Mouse (Mus musculus) hindbrain, embryonic 10.5 days (tissue): ENCODE results near the gene Dhx30. TPM values are rescaled to one million over a fixed set of nuclear protein-coding genes. Genes with fewer than 3 reads are reported as not detected.
"Not testable (repeated sequence)": the region's sequence is repeated elsewhere in the genome, so short reads cannot be mapped to it uniquely, and the experiment has no call there.

Experiments used
- DNase-seq: peaks from one replicate; pipeline ENCODE4 v3.0.0-alpha.2; 2017; ENCODE audit warnings: low spot score
- H3K27ac ChIP-seq: fragments of 300-500 bp; sonication (generic); 2 replicates; pipeline ENCODE4 v1.5.1; 2016; ENCODE audit warnings: mild to moderate bottlenecking, moderate library complexity
- H3K27me3 ChIP-seq: fragments of 300-500 bp; sonication (generic); 2 replicates; pipeline ENCODE4 v1.6.1; 2016; ENCODE audit warnings: mild to moderate bottlenecking; ENCODE audit not compliant: poor library complexity, insufficient read depth, severe bottlenecking
- H3K36me3 ChIP-seq: fragments of 300-500 bp; sonication (generic); 2 replicates; pipeline ENCODE4 v1.6.1; 2016; ENCODE audit warnings: mild to moderate bottlenecking, moderate library complexity
- H3K4me1 ChIP-seq: fragments of 300-500 bp; sonication (generic); replicated peaks from 2 replicates; pipeline ENCODE4 v1.6.1; 2016; ENCODE audit warnings: mild to moderate bottlenecking
- H3K4me3 ChIP-seq: fragments of 300-500 bp; sonication (generic); 2 replicates; pipeline ENCODE4 v1.5.1; 2016; ENCODE audit warnings: mild to moderate bottlenecking, moderate library complexity
- H3K9me3 ChIP-seq: fragments of 300-500 bp; sonication (generic); 2 replicates; pipeline ENCODE4 v1.6.1; 2016; ENCODE audit warnings: mild to moderate bottlenecking, moderate library complexity
- WGBS: fragments of 180-500 bp; shearing (Covaris S2); methylation state at CpG from one replicate; pipeline ENCODE4 v1.1.7; 2016; 5-methylcytosine and 5-hydroxymethylcytosine counted together
- polyA plus RNA-seq: library from polyadenylated mRNA; unstranded; fragments of >200 nt; fragmentation: Nextera tagmentation; extraction: Ambion mirVana; gene quantifications from 2 replicates; pipeline ENCODE4 v1.2.1, GENCODE M21; 2016

Gene Dhx30
- polyA plus RNA-seq, 1 experiment from 2014 or later, result 194 TPM

DNA sequence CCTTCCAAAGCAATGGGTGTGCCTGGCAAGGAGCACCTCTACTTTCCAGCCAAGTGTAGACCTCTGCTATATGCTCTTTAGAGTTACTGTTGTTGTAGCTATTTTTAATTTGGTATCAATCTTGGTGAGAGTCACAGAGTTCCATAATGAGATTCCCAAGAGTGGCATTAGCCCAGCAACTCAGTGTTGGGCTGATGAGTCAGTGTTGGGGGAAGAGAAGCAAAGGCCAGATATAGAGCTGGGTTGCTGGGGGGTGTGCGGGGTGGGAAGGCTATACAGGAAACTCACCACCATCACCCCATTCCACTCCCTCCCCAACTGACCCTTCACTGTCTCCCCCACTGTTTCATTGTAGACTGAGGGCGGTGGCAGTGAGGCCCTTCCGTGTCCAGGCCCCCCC lies 36.6 kb downstream of the Dhx30 start:
- Histone ChIP-seq H3K4me1 (no peaks in the 10 kb centered on the region), H3K4me3 (no peak overlapping the region), H3K27me3 (no peaks in the 10 kb centered on the region), H3K9me3 (no peaks in the 10 kb centered on the region), H3K27ac (no peak overlapping the region), H3K36me3 (peaks cover 96% of the 10 kb centered on the region)
- WGBS, result 64% methylated on average over 3 of the region's 3 CpGs
- DNase-seq, result no peak

DNA sequence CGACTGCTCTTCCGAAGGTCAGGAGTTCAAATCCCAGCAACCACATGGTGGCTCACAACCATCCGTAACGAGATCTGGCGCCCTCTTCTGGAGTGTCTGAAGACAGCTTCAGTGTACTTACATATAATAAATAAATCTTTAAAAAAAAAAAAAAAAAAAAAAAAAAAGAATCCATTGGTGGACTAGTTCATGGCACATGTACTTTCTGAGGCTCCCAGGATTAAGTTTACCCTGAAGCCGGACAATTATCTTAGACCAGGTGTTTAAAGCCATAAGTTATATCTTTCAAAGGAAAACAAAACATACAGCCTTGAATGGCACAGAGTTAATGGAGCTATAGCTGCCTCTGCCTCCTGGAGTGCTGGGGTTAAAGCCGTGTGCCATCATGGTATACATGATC lies 41.2 kb downstream of the Dhx30 start:
- H3K27me3 ChIP-seq, H3K4me1 ChIP-seq, DNase-seq, H3K4me3 ChIP-seq, H3K27ac ChIP-seq, H3K9me3 ChIP-seq: not testable (repeated sequence)
- WGBS, result 74% methylated on average over 6 of the region's 7 CpGs
- peaks cover 89% of the 10 kb centered on the region for H3K36me3 ChIP-seq

DNA sequence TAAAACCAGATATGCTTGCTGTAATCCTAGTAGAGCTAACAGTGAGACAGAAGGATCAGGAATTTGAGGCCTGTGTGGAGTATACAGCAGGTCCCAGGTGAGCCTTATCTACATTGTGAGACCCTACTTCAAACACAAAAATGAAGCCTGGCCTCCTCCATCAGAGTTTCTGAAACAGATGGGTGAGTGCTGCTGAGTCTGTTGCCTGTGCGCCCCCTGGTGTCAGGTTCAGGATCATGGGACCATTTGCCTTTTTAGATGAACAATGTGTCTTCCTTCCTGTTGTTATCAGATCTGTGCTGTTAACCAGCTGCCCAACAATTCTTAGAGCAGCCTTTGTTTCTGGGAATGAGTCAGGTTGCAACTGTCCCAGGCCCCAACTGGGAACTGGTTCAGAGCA lies 45.8 kb downstream of the Dhx30 start:
- peaks cover 89% of the 10 kb centered on the region for H3K36me3 ChIP-seq
- 3% methylated on average over 1 of the region's 1 CpGs for WGBS

DNA sequence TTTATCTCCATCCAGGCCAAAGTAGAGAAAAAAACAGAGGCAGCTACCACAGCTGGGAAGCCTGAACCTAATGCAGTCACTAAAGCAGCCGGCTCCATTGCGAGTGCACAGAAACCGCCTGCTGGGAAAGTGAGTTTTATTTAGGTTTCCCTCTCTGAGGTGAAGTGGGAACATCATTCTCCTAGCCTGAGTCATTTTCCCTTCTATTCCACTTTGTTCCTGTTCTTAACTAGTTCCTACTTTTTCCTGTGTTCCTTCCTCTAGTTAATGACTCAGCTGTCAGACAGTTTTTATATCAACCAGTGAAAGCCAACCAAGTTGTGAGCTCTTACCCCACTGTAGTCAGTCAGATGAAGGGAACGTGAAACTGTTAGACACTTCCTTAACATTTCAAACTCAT lies 46.6 kb downstream of the Dhx30 start:
- 87% methylated on average over 4 of the region's 4 CpGs for WGBS
- DNase-seq, result no peak

More for the DNA sequence above, 45.8 kb downstream of the Dhx30 start:
- no peaks in the 10 kb centered on the region for H3K4me1 ChIP-seq
- no peak overlapping the region for H3K4me3 ChIP-seq
- peak; percentile 78 for DNase-seq
- H3K27ac ChIP-seq, result peak overlapping the region; percentile 17; the same call in 1 of the 2 replicates
- no peaks in the 10 kb centered on the region for H3K9me3 ChIP-seq
- no peaks in the 10 kb centered on the region for H3K27me3 ChIP-seq

DNA sequence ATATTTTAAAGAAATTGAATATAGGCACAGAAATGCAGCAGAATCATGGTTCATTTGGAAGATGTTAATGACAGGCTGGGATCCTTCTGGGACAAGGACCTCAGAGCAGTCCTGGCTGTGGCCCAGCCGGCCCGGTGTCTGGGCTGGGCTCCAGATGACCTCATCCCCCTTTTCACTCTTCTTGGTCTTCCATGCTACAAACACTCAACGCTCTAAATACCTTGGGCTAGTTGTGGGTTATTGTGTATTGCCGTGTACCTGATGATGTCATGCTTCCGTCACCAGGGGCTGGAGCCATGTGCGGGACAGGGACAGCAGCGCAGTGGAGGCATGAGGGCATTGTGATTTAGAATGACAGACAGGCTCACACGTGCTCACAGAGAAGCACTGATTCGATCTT lies 47.3 kb downstream of the Dhx30 start:
- no peaks in the 10 kb centered on the region for H3K9me3 ChIP-seq
- H3K4me1 ChIP-seq, result no peaks in the 10 kb centered on the region
- H3K36me3 ChIP-seq, result peaks cover 99% of the 10 kb centered on the region
- 92% methylated on average over 9 of the region's 9 CpGs for WGBS
- H3K27ac ChIP-seq, result no peak overlapping the region
- H3K27me3 ChIP-seq, result no peaks in the 10 kb centered on the region
- no peak for DNase-seq
- H3K4me3 ChIP-seq, result no peak overlapping the region

More for the DNA sequence above, 46.6 kb downstream of the Dhx30 start:
- Histone ChIP-seq H3K27ac (no peak overlapping the region), H3K9me3 (no peaks in the 10 kb centered on the region), H3K36me3 (peaks cover 93% of the 10 kb centered on the region), H3K4me1 (no peaks in the 10 kb centered on the region), H3K27me3 (no peaks in the 10 kb centered on the region), H3K4me3 (no peak overlapping the region)

DNA sequence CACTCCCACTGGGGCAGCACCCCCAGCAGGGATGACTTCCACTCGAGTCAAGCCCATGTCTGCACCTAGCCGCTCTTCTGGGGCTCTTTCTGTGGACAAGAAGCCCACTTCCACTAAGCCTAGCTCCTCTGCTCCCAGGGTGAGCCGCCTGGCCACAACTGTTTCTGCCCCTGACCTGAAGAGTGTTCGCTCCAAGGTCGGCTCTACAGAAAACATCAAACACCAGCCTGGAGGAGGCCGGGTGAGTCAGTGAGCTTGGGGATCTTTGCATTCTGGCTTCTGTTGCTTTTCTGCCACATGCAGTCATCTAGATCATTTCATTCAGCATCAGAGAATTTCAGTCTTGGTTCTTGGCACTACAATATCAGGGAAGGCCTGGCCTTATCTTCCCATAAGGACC lies 48.9 kb downstream of the Dhx30 start:
- no peak overlapping the region for H3K27ac ChIP-seq
- no peak for DNase-seq
- 91% methylated on average over 6 of the region's 6 CpGs for whole genome bisulfite sequencing
- peaks cover 99% of the 10 kb centered on the region for H3K36me3 ChIP-seq
- H3K4me3 ChIP-seq, result no peak overlapping the region
- no peaks in the 10 kb centered on the region for H3K9me3 ChIP-seq
- H3K4me1 ChIP-seq, result no peaks in the 10 kb centered on the region
- no peaks in the 10 kb centered on the region for H3K27me3 ChIP-seq

DNA sequence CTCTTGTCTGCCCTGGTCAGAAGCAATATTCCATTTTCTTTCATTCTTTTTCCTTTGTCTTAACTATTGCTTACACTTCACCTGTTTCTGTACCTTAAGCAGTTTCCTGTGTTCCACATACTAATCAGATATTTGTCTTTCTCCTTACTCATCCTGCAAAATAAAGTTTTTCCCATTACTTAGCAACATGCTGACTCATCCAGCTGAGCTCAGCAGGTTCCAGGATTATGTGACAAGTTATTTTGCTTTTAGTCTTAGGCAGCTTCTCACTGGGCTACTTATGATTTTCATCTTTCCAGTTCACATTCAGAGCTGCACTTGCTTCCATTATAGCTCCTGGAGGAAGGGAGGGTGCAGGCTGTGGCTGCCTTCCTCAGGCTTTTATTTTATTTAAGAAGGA lies 53.0 kb downstream of the Dhx30 start:
- Histone ChIP-seq H3K4me1 (no peaks in the 10 kb centered on the region), H3K4me3 (no peak overlapping the region), H3K27ac (no peak overlapping the region), H3K9me3 (no peaks in the 10 kb centered on the region), H3K27me3 (no peaks in the 10 kb centered on the region), H3K36me3 (peaks cover 70% of the 10 kb centered on the region)
- DNase-seq, result no peak

DNA sequence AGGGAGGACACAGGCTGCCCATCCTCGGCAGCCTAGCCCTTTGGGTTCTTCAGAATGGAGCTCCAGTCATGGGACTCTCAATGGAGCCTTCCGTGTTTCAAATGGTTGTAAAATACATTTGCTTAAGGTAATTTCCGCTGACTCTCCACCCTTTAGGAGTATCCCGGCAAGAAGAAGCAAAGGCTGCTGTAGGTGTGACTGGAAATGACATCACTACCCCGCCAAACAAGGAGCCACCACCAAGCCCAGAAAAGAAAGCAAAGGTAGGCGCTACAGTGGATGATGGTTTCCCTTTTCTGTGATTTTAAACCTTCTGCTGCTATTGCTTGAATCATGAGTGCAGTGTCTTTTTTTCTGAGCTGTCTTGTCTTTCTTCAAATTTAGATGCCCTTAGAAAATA lies 54.8 kb downstream of the Dhx30 start:
- 91% methylated on average over 6 of the region's 6 CpGs for WGBS
- no peaks in the 10 kb centered on the region for H3K9me3 ChIP-seq
- no peak overlapping the region for H3K4me3 ChIP-seq
- peaks cover 58% of the 10 kb centered on the region for H3K36me3 ChIP-seq
- no peak overlapping the region for H3K27ac ChIP-seq
- DNase-seq, result no peak
- H3K4me1 ChIP-seq, result no peaks in the 10 kb centered on the region
- no peaks in the 10 kb centered on the region for H3K27me3 ChIP-seq

DNA sequence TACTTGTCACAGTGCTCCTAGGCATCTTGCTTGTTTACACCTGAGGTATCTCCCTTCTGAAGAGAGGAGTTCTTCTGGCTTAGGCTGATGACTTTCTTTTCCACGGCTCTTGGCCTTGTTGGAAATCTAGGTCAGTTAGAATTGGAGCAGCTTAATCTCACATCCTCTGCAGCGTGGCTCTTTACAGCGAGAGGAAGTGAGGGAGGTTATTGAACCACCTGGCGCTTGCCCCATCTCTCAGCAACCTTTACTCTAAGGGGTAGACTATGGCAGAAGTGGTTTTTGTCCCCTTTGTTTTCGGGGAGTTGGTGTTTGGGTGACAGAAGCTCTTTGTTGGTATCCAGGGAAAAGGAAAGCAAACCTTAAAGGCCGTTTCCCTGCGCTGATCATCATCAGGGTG lies 55.2 kb downstream of the Dhx30 start:
- Histone ChIP-seq H3K27ac (no peak overlapping the region), H3K4me3 (no peak overlapping the region), H3K9me3 (no peaks in the 10 kb centered on the region), H3K36me3 (peaks cover 58% of the 10 kb centered on the region), H3K4me1 (0 out of 2 replicates have a peak, but pooled peaks cover 4% of the 10 kb centered on the region), H3K27me3 (no peaks in the 10 kb centered on the region)
- WGBS, result 85% methylated on average over 7 of the region's 7 CpGs
- DNase-seq, result no peak

DNA sequence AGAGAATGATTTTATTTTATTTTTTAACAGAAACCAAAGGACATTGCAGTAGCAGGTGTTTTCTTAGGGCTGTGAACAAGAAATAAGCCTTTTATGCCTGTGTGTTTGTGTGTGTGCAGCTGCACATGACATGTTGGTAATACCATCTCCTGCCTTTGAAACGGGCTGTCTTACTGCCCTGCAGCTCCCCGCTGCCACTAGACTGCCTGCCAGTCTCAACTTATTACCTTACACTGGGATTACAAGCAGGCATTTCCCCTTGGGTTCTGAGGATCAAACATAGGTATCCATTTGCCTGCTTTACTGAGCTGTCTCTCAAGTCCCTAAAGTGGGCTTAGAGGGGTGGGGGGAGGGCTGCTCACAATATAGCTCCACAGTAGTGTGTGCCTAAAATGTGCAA lies 56.9 kb downstream of the Dhx30 start:
- WGBS, result 73% methylated on average over 2 of the region's 2 CpGs
- H3K36me3 ChIP-seq, result peaks cover 43% of the 10 kb centered on the region
- DNase-seq, result no peak
- peaks cover 12% of the 10 kb centered on the region; the same call in 1 of the 2 replicates for H3K4me1 ChIP-seq
- H3K4me3 ChIP-seq, result no peak overlapping the region
- no peaks in the 10 kb centered on the region for H3K9me3 ChIP-seq
- no peak overlapping the region for H3K27ac ChIP-seq
- H3K27me3 ChIP-seq, result no peaks in the 10 kb centered on the region

DNA sequence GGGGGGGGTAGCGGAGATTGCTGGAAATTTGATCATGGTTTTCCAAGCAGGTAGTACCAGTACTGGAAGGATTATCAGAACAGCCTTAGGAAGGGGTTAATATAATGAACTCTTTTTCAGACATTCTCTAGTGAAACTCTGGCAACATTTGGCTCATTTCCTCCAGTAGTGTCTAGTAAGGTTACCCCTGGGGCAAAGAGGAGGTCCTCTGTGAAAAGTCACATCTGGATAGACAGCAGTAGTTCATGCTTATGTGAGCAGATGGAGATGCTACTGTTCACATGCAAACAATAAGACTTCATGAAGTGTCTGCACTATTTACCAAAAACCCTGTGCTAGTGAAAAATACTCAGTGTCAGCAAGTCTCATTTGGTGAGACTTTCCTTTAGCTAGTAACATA lies 60.4 kb downstream of the Dhx30 start:
- Histone ChIP-seq H3K27ac (no peak overlapping the region), H3K27me3 (no peaks in the 10 kb centered on the region), H3K4me1 (peaks cover 42% of the 10 kb centered on the region), H3K9me3 (no peaks in the 10 kb centered on the region), H3K4me3 (no peak overlapping the region), H3K36me3 (peaks cover 10% of the 10 kb centered on the region)
- DNase-seq, result no peak
- 93% methylated on average over 1 of the region's 1 CpGs for WGBS

DNA sequence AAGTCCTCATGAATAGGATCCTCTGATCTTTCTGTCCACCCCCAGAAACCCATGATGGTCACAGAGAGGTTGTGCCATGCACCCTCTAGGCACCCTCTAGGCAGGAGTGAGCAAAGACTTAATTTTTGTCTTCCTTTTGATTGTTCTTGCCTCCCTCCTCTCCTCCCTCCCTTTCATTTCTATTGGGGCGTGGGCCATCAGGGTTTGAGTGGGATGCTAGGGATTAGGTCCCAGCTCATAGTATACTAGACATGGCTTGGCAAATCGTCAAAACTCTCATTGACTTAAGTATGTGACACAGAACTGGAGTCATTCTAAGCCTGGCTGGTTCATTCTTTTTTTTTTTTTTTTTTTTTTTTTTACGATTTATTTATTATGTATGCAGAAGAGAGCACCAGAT lies 62.8 kb downstream of the Dhx30 start:
- H3K27ac ChIP-seq, result peak overlapping the region; percentile 88
- H3K27me3 ChIP-seq, result no peaks in the 10 kb centered on the region
- no peaks in the 10 kb centered on the region for H3K9me3 ChIP-seq
- peaks cover 62% of the 10 kb centered on the region for H3K4me1 ChIP-seq
- H3K4me3 ChIP-seq, result peak overlapping the region; percentile 53
- peaks cover 10% of the 10 kb centered on the region; the same call in 1 of the 2 replicates for H3K36me3 ChIP-seq
- DNase-seq, result no peak
- WGBS, result 51% methylated on average over 3 of the region's 3 CpGs

DNA sequence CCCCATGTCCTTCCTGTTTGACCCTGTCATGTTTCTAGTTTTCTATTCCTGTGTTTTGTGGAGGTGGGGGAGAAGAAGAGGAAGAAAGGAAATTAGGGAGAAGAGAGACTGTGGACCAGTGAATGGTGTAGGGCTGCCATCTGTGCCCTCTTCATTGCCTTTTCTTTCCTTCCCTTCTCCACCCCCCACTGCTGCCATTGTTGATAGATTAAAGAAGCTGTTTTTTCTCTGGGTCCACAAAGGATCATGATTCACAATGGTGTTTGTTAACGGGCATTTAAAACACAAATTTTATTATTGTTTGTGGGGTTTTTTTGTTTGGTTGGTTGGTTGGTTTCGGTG lies 63.6 kb downstream of the Dhx30 start:
- 27% methylated on average over 2 of the region's 2 CpGs for WGBS
- H3K4me1 ChIP-seq, result peaks cover 62% of the 10 kb centered on the region
- H3K4me3 ChIP-seq, result peak overlapping the region; percentile 53
- H3K27ac ChIP-seq, result peak overlapping the region; percentile 88
- H3K36me3 ChIP-seq, result peaks cover 10% of the 10 kb centered on the region; the same call in 1 of the 2 replicates
- H3K9me3 ChIP-seq, result no peaks in the 10 kb centered on the region
- H3K27me3 ChIP-seq, result no peaks in the 10 kb centered on the region
- peak; percentile 29 for DNase-seq
